Mouse (Mus musculus) liver, embryonic 15.5 days (tissue): ENCODE measurements at regions not wholly inside any gene's neighbourhood (a gene's known extent, or its start where the extent isn't known, plus 50 kb on each side); places are given as distances from the start of the nearest gene placed in this dataset.
A peak's percentile ranks its signal among the peaks of the same experiment; 100 is the strongest.

Source experiments
- ATAC-seq: fragments of 200-750 bp; cut with Nextera tagmentation; 2 replicates; pipeline ENCODE4 v1.8.0; 2017; ENCODE audit warnings: moderate number of reproducible peaks, mild to moderate bottlenecking, moderate library complexity; ENCODE audit not compliant: insufficient read depth
- H3K27ac ChIP-seq: fragments of 300-500 bp; sonication (generic); replicated peaks from 2 replicates; pipeline ENCODE4 v1.5.1; 2015; ENCODE audit warnings: mild to moderate bottlenecking, inconsistent platforms
- H3K27me3 ChIP-seq: fragments of 300-500 bp; sonication (generic); 2 replicates; pipeline ENCODE4 v1.6.1; 2015; ENCODE audit warnings: mild to moderate bottlenecking, inconsistent platforms
- H3K36me3 ChIP-seq: fragments of 300-500 bp; sonication (generic); replicated peaks from 2 replicates; pipeline ENCODE4 v1.6.1; 2015; ENCODE audit warnings: moderate library complexity, mild to moderate bottlenecking, inconsistent platforms
- H3K4me1 ChIP-seq: fragments of 300-500 bp; sonication (generic); replicated peaks from 2 replicates; pipeline ENCODE4 v1.6.1; 2015; ENCODE audit warnings: inconsistent platforms
- H3K4me2 ChIP-seq: fragments of 300-500 bp; sonication (generic); 2 replicates; pipeline ENCODE4 v1.6.1; 2015; ENCODE audit warnings: moderate library complexity, mild to moderate bottlenecking, inconsistent platforms
- H3K4me3 ChIP-seq: fragments of 300-500 bp; sonication (generic); replicated peaks from 2 replicates; pipeline ENCODE4 v1.5.1; 2015; ENCODE audit warnings: mild to moderate bottlenecking, inconsistent platforms
- H3K9ac ChIP-seq: fragments of 300-500 bp; sonication (generic); 2 replicates; pipeline ENCODE4 v1.6.1; 2015; ENCODE audit warnings: moderate library complexity, mild to moderate bottlenecking, inconsistent platforms
- H3K9me3 ChIP-seq: fragments of 300-500 bp; sonication (generic); replicated peaks from 2 replicates; pipeline ENCODE4 v1.6.1; 2016; ENCODE audit warnings: inconsistent platforms
- WGBS: fragments of 180-500 bp; shearing (Covaris S2); methylation state at CpG from one replicate; pipeline ENCODE4 v1.1.7; 2015; ENCODE audit warnings: mixed read lengths; ENCODE audit not compliant: insufficient replicate concordance; 5-methylcytosine and 5-hydroxymethylcytosine counted together

GRCm38 (mm10) chr19:59742946-59743345 lies 200.5 kb downstream of the Rab11fip2 start:
- H3K9ac ChIP-seq, result no peak overlapping the region
- H3K27ac ChIP-seq, result no peak overlapping the region
- 22% methylated on average over 3 of the region's 3 CpGs for WGBS
- H3K4me2 ChIP-seq, result no peak overlapping the region
- H3K4me3 ChIP-seq, result no peak overlapping the region
- H3K9me3 ChIP-seq, result no peaks in the 10 kb centered on the region
- H3K36me3 ChIP-seq, result no peaks in the 10 kb centered on the region
- H3K27me3 ChIP-seq, result no peaks in the 10 kb centered on the region
- H3K4me1 ChIP-seq, result no peaks in the 10 kb centered on the region
- ATAC-seq, result no peak

- H3K4me2 ChIP-seq, result no peak overlapping the region
- no peaks in the 10 kb centered on the region for H3K27me3 ChIP-seq
- H3K27ac ChIP-seq, result no peak overlapping the region
- no peak for ATAC-seq
- H3K4me3 ChIP-seq, result no peak overlapping the region
- H3K36me3 ChIP-seq, result no peaks in the 10 kb centered on the region
- H3K9me3 ChIP-seq, result no peaks in the 10 kb centered on the region
- H3K9ac ChIP-seq, result no peak overlapping the region
- H3K4me1 ChIP-seq, result no peaks in the 10 kb centered on the region
- WGBS, result 55% methylated on average over 3 of the region's 3 CpGs
These were observed 182.2 kb downstream of the Rab11fip2 start for GRCm38 (mm10) chr19:59761218-59761617.

- no peaks in the 10 kb centered on the region for H3K36me3 ChIP-seq
- ATAC-seq, result no peak
- no peak overlapping the region for H3K4me3 ChIP-seq
- no peak overlapping the region for H3K9ac ChIP-seq
- no peaks in the 10 kb centered on the region for H3K9me3 ChIP-seq
- H3K4me1 ChIP-seq, result no peaks in the 10 kb centered on the region
- no peak overlapping the region for H3K27ac ChIP-seq
- no peaks in the 10 kb centered on the region for H3K27me3 ChIP-seq
- no peak overlapping the region for H3K4me2 ChIP-seq
- WGBS, result 53% methylated on average over 9 of the region's 9 CpGs
These were observed 158.9 kb downstream of the Rab11fip2 start for GRCm38 (mm10) chr19:59784401-59785046.

- ATAC-seq, result no peak
- Histone ChIP-seq H3K4me2 (no peak overlapping the region), H3K27ac (no peak overlapping the region), H3K4me1 (no peaks in the 10 kb centered on the region), H3K4me3 (no peak overlapping the region), H3K9me3 (no peaks in the 10 kb centered on the region), H3K9ac (no peak overlapping the region), H3K36me3 (no peaks in the 10 kb centered on the region), H3K27me3 (no peaks in the 10 kb centered on the region)
- WGBS, result 23% methylated on average over 4 of the region's 4 CpGs
These were observed 112.2 kb downstream of the Rab11fip2 start for GRCm38 (mm10) chr19:59831304-59831703.

- no peak overlapping the region for H3K27ac ChIP-seq
- no peak for ATAC-seq
- no peaks in the 10 kb centered on the region for H3K4me1 ChIP-seq
- H3K9ac ChIP-seq, result no peak overlapping the region
- H3K27me3 ChIP-seq, result no peaks in the 10 kb centered on the region
- H3K36me3 ChIP-seq, result no peaks in the 10 kb centered on the region
- H3K4me3 ChIP-seq, result no peak overlapping the region
- H3K9me3 ChIP-seq, result no peaks in the 10 kb centered on the region
- WGBS, result 51% methylated on average over 4 of the region's 4 CpGs
- H3K4me2 ChIP-seq, result no peak overlapping the region
These were observed 106.3 kb downstream of the Rab11fip2 start for GRCm38 (mm10) chr19:59837138-59837537.

- WGBS, result 30% methylated on average over 6 of the region's 6 CpGs
- Histone ChIP-seq H3K27ac (no peak overlapping the region), H3K36me3 (no peaks in the 10 kb centered on the region), H3K4me2 (no peak overlapping the region), H3K9ac (no peak overlapping the region), H3K27me3 (no peaks in the 10 kb centered on the region), H3K4me1 (no peaks in the 10 kb centered on the region), H3K4me3 (no peak overlapping the region), H3K9me3 (no peaks in the 10 kb centered on the region)
- no peak for ATAC-seq
These were observed 105.8 kb downstream of the Rab11fip2 start for GRCm38 (mm10) chr19:59837628-59838027.

- Histone ChIP-seq H3K4me1 (0 out of 2 replicates have a peak, but pooled peaks cover 6% of the 10 kb centered on the region), H3K9ac (no peak overlapping the region), H3K9me3 (no peaks in the 10 kb centered on the region), H3K4me2 (no peak overlapping the region), H3K36me3 (no peaks in the 10 kb centered on the region), H3K4me3 (no peak overlapping the region), H3K27ac (no peak overlapping the region), H3K27me3 (no peaks in the 10 kb centered on the region)
- WGBS, result 50% methylated on average over 3 of the region's 3 CpGs
- ATAC-seq, result 0 out of 2 replicates have a peak, but pooled peaks have one; percentile 40
These were observed 99.2 kb downstream of the Rab11fip2 start for GRCm38 (mm10) chr19:59844270-59844669.

- H3K4me2 ChIP-seq, result no peak overlapping the region
- no peaks in the 10 kb centered on the region for H3K9me3 ChIP-seq
- no peak for ATAC-seq
- H3K27me3 ChIP-seq, result no peaks in the 10 kb centered on the region
- H3K4me1 ChIP-seq, result 0 out of 2 replicates have a peak, but pooled peaks cover 6% of the 10 kb centered on the region
- no peak overlapping the region for H3K27ac ChIP-seq
- WGBS, result 53% methylated on average over 1 of the region's 1 CpGs
- no peak overlapping the region for H3K9ac ChIP-seq
- H3K36me3 ChIP-seq, result no peaks in the 10 kb centered on the region
- no peak overlapping the region for H3K4me3 ChIP-seq
These were observed 96.6 kb downstream of the Rab11fip2 start for GRCm38 (mm10) chr19:59846807-59847206.

GRCm38 (mm10) chr19:59850696-59851095 lies 92.8 kb downstream of the Rab11fip2 start:
- Histone ChIP-seq H3K4me1 (no peaks in the 10 kb centered on the region), H3K27me3 (no peaks in the 10 kb centered on the region), H3K27ac (no peak overlapping the region), H3K4me2 (no peak overlapping the region), H3K36me3 (no peaks in the 10 kb centered on the region), H3K9ac (no peak overlapping the region), H3K4me3 (no peak overlapping the region), H3K9me3 (no peaks in the 10 kb centered on the region)
- ATAC-seq, result no peak
- 42% methylated on average over 5 of the region's 5 CpGs for WGBS

GRCm38 (mm10) chr19:59852011-59852738 lies 91.3 kb downstream of the Rab11fip2 start:
- Histone ChIP-seq H3K4me2 (no peak overlapping the region), H3K9ac (no peak overlapping the region), H3K27me3 (no peaks in the 10 kb centered on the region), H3K9me3 (no peaks in the 10 kb centered on the region), H3K36me3 (no peaks in the 10 kb centered on the region), H3K27ac (no peak overlapping the region), H3K4me3 (no peak overlapping the region), H3K4me1 (no peaks in the 10 kb centered on the region)
- no peak for ATAC-seq
- 35% methylated on average over 1 of the region's 1 CpGs for WGBS
